Mouse (Mus musculus) heart, adult 2 months (tissue): Measurements from ENCODE around the gene Thtpa.

Source experiments
- CTCF ChIP-seq: fragments of 200-600 bp; IDR thresholded peaks from 2 replicates; pipeline ENCODE4 v1.8.1; 2022; ENCODE audit warnings: antibody characterized with exemption, mild to moderate bottlenecking, moderate library complexity
- EP300 ChIP-seq: fragments of 200-500 bp; IDR thresholded peaks from 2 replicates; pipeline ENCODE4 v1.6.1; 2011; ENCODE audit warnings: low read depth, low read length, control low read depth; ENCODE audit not compliant: insufficient read depth
- POLR2A ChIP-seq: fragments of 200-500 bp; IDR thresholded peaks from 2 replicates; pipeline ENCODE4 v1.6.1; 2011; ENCODE audit warnings: mild to moderate bottlenecking, low read depth, low read length, control low read depth; ENCODE audit not compliant: insufficient read depth

- TF ChIP-seq CTCF (no peak), POLR2A (no peak), EP300 (no peak)
Observed at GRCm38 (mm10) chr14:55074416-55074815, 20.2 kb upstream of the Thtpa start.
